Mouse (Mus musculus) ES-Bruce4 (cell line): ENCODE measurements around the gene Ank2. TPM values are rescaled to one million over a fixed set of nuclear protein-coding genes. Genes with fewer than 3 reads are reported as not detected.

Experiments
- H3K27ac ChIP-seq: 2 replicates; pipeline ENCODE4 v1.5.1; 2012; ENCODE audit warnings: low read length, inconsistent platforms; ENCODE audit not compliant: insufficient read depth
- H3K27me3 ChIP-seq: 2 replicates; pipeline ENCODE4 v1.6.1; 2012; ENCODE audit warnings: mild to moderate bottlenecking, low read length, inconsistent platforms; ENCODE audit not compliant: control insufficient read depth, poor library complexity, insufficient read depth, severe bottlenecking
- H3K36me3 ChIP-seq: 2 replicates; pipeline ENCODE4 v1.6.1; 2012; ENCODE audit warnings: inconsistent platforms, mild to moderate bottlenecking, low read length, moderate library complexity; ENCODE audit not compliant: control insufficient read depth, poor library complexity, insufficient read depth, severe bottlenecking
- H3K4me1 ChIP-seq: one replicate; pipeline ENCODE4 v1.8.1; 2011; ENCODE audit warnings: low read length; ENCODE audit not compliant: control insufficient read depth, insufficient read depth
- H3K4me3 ChIP-seq: 2 replicates; pipeline ENCODE4 v1.5.1; 2011; ENCODE audit warnings: low read depth, mild to moderate bottlenecking, low read length
- H3K9ac ChIP-seq: 2 replicates; pipeline ENCODE4 v1.6.1; 2012; ENCODE audit warnings: low read depth, mild to moderate bottlenecking, inconsistent platforms; ENCODE audit not compliant: poor library complexity, severe bottlenecking
- H3K9me3 ChIP-seq: replicated peaks from 2 replicates; pipeline ENCODE4 v1.6.1; 2012; ENCODE audit warnings: mild to moderate bottlenecking, low read length, inconsistent platforms; ENCODE audit not compliant: control insufficient read depth, poor library complexity, insufficient read depth, severe bottlenecking
- CTCF ChIP-seq: IDR thresholded peaks from one replicate; pipeline ENCODE4 v1.8.1; 2011; ENCODE audit warnings: low read depth, low read length
- EP300 ChIP-seq: IDR thresholded peaks from 2 replicates; pipeline ENCODE4 v1.6.1; 2011; ENCODE audit warnings: low read depth, low read length; ENCODE audit not compliant: insufficient read depth
- POLR2A ChIP-seq: IDR thresholded peaks from one replicate; pipeline ENCODE4 v1.8.1; 2011; ENCODE audit warnings: low read length; ENCODE audit not compliant: insufficient read depth
- polyA plus RNA-seq: library from polyadenylated mRNA; stranded (reverse); fragments of >200 nt; gene quantifications from 2 replicates; pipeline ENCODE4 v1.2.4, GENCODE M21; 2011; ENCODE audit warnings: low read depth; ENCODE audit not compliant: missing spikeins, insufficient read depth, insufficient read length

Ank2 gene
- polyA plus RNA-seq, 1 experiment, result 29.9 TPM

- H3K9ac ChIP-seq, result no peak overlapping the region
- H3K9me3 ChIP-seq, result peaks cover 2% of the 10 kb centered on the region; the same call in 1 of the 2 replicates
- H3K4me3 ChIP-seq, result no peak overlapping the region
- no peaks in the 10 kb centered on the region for H3K4me1 ChIP-seq
- H3K27me3 ChIP-seq, result no peaks in the 10 kb centered on the region
- no peaks in the 10 kb centered on the region for H3K36me3 ChIP-seq
- H3K27ac ChIP-seq, result no peak overlapping the region
- TF ChIP-seq POLR2A (no peak), CTCF (no peak), EP300 (no peak)
Measured at GRCm38 (mm10) chr3:126918805-126919473, 580.2 kb downstream of the Ank2 start.

- no peak overlapping the region for H3K9ac ChIP-seq
- TF ChIP-seq POLR2A (no peak), EP300 (no peak), CTCF (no peak)
- H3K4me3 ChIP-seq, result no peak overlapping the region
- H3K9me3 ChIP-seq, result peaks cover 8% of the 10 kb centered on the region
- no peaks in the 10 kb centered on the region for H3K36me3 ChIP-seq
- H3K27me3 ChIP-seq, result no peaks in the 10 kb centered on the region
- no peaks in the 10 kb centered on the region for H3K4me1 ChIP-seq
- peak overlapping the region; percentile 69 for H3K27ac ChIP-seq
Measured at GRCm38 (mm10) chr3:126916381-126916780, 582.8 kb downstream of the Ank2 start.

- TF ChIP-seq EP300, result no peak
- TF ChIP-seq POLR2A, result no peak
- peak; percentile 26 for TF ChIP-seq CTCF
- Histone ChIP-seq H3K4me3 (no peak overlapping the region), H3K36me3 (no peaks in the 10 kb centered on the region), H3K27ac (no peak overlapping the region), H3K9ac (no peak overlapping the region), H3K9me3 (no peaks in the 10 kb centered on the region), H3K4me1 (no peaks in the 10 kb centered on the region), H3K27me3 (no peaks in the 10 kb centered on the region)
Measured at GRCm38 (mm10) chr3:126903543-126903942, 595.6 kb downstream of the Ank2 start.

- H3K4me3 ChIP-seq, result no peak overlapping the region
- no peaks in the 10 kb centered on the region for H3K27me3 ChIP-seq
- H3K36me3 ChIP-seq, result no peaks in the 10 kb centered on the region
- H3K4me1 ChIP-seq, result no peaks in the 10 kb centered on the region
- no peak overlapping the region for H3K9ac ChIP-seq
- no peak overlapping the region for H3K27ac ChIP-seq
- TF ChIP-seq CTCF, result no peak
- TF ChIP-seq POLR2A, result no peak
- no peak for TF ChIP-seq EP300
- peaks cover 6% of the 10 kb centered on the region; the same call in 1 of the 2 replicates for H3K9me3 ChIP-seq
Measured at GRCm38 (mm10) chr3:126886644-126887043, 612.5 kb downstream of the Ank2 start.

- TF ChIP-seq CTCF (no peak), POLR2A (no peak), EP300 (no peak)
- no peaks in the 10 kb centered on the region for H3K4me1 ChIP-seq
- no peak overlapping the region for H3K27ac ChIP-seq
- H3K9ac ChIP-seq, result no peak overlapping the region
- no peak overlapping the region for H3K4me3 ChIP-seq
- no peaks in the 10 kb centered on the region for H3K27me3 ChIP-seq
- H3K9me3 ChIP-seq, result peaks cover 6% of the 10 kb centered on the region; the same call in 1 of the 2 replicates
- no peaks in the 10 kb centered on the region for H3K36me3 ChIP-seq
Measured at GRCm38 (mm10) chr3:126886090-126886489, 613.1 kb downstream of the Ank2 start.

GRCm38 (mm10) chr3:126878233-126878632, 620.9 kb downstream of the Ank2 start:
- Histone ChIP-seq H3K36me3 (no peaks in the 10 kb centered on the region), H3K27ac (no peak overlapping the region), H3K9me3 (peaks cover 4% of the 10 kb centered on the region; the same call in 1 of the 2 replicates), H3K4me1 (no peaks in the 10 kb centered on the region), H3K4me3 (no peak overlapping the region), H3K27me3 (no peaks in the 10 kb centered on the region), H3K9ac (no peak overlapping the region)
- no peak for TF ChIP-seq POLR2A
- no peak for TF ChIP-seq EP300
- no peak for TF ChIP-seq CTCF

Other genes with a start within 250 kb of the Ank2 start
- 110 and 116 TPM in 2 replicates for gene Larp7, start 54.0 kb upstream of the Ank2 start, polyA plus RNA-seq
- 27.5 and 28.3 TPM in 2 replicates for gene Zgrf1, start 54.1 kb upstream of the Ank2 start, polyA plus RNA-seq
- gene Neurog2, start 133.8 kb upstream of the Ank2 start, polyA plus RNA-seq, result not detected in 2 replicates